ENCODE assay signal across 13 mouse cellular contexts in genomic region chr2:143840895-143841294, GRCm38 (mm10). TPM values are rescaled to one million over a fixed set of nuclear protein-coding genes. Genes with fewer than 3 reads are reported as not detected.
A peak's percentile ranks its signal among the peaks of the same experiment; 100 is the strongest.
DNase-seq lines count a peak whose midpoint lies in the region.
"Had no signal": no experiment of that assay in that cellular context is flagged by ENCODE, and none has a peak within 500 bp of the region (broad histone marks: within the 10 kb centered on the region; RNA-seq: fewer than 3 reads in every experiment).

No protein-coding gene starts in this region.

- DNase-seq in right cerebral cortex, postnatal 10 days (ENCODE audit: low spot score in 2 of 2) = peak; percentile 35 to 40
- DNase-seq in right cerebral cortex, adult 18-20 months = no peak
- peak; percentile 47 for DNase-seq in Muller cell, postnatal 12 days (ENCODE audit: inconsistent ontology term)
- peak; percentile 26 to 46 for DNase-seq in natural killer cell, adult 2 months (ENCODE audit: low spot score in 2 of 2)
- peak; percentile 23 to 60 for DNase-seq in spleen, postnatal 4 days (ENCODE audit: low spot score in 2 of 2)
- DNase-seq in MN1 (ENCODE audit: low spot score) = no peak
- DNase-seq in heart, adult 18-20 months = no peak
- DNase-seq: adrenal gland, adult 8-10 months; cerebellum, adult 18-20 months; heart, postnatal 4 days; kidney, adult 8-10 months; kidney, postnatal 10 days; liver, postnatal 0 days had no signal

RNA-seq across cellular contexts. Expression of gene Bfsp1, which starts 22.1 kb away (rescaled TPM):
- total RNA-seq in heart, adult 18-20 months (2021) = under 1 TPM; 0.17 to 0.33 TPM

Comparison
In these comparisons a context has a peak if more than half of its experiments do, and no peak if none do; other contexts are left out.
1. DNase-seq: peak in right cerebral cortex, postnatal 10 days (2 of 2), Muller cell, postnatal 12 days (single experiment), natural killer cell, adult 2 months (2 of 2) and spleen, postnatal 4 days (2 of 2); none in right cerebral cortex, adult 18-20 months (single experiment), MN1 (single experiment) and heart, adult 18-20 months (0 of 2).